Mouse (Mus musculus): Measurements from ENCODE around the gene Prss58. TPM values are rescaled to one million over a fixed set of nuclear protein-coding genes. Genes with fewer than 3 reads are reported as not detected.

Prss58 gene
- total and polyA plus RNA-seq, 2 experiments = not detected

DNA sequence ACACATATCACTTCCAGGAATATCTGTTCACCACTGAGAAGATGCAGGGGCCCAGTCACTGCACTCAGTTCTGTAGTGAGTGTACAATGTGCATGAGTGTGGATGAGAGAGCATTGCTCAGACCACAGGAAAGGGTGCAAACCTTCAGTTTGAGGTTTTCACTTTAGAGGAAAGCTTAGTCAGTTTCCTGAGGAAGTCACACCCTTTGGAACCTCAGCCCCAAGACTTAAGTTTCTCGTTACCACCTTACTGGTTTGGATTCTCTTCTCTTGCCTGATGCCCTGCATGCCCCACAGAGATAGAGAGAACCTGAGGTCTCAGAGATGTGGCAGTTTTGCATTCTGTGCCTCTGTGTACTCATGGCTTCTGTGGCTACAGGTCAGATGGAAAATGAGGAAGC lies 9.2 kb downstream of the Prss58 start:
- H3K4me1 ChIP-seq (ENCODE audit: control insufficient read depth, insufficient read depth, low read length) = peaks cover 6% of the 10 kb centered on the region; the same call in 1 of the 2 replicates
- WGBS = 67% methylated on average over 1 of the region's 1 CpGs
- no peak overlapping the region for H3K27ac ChIP-seq (replicated peaks; ENCODE audit: insufficient read depth, low read depth, low read length)
- no peaks in the 10 kb centered on the region for H3K36me3 ChIP-seq (ENCODE audit: control insufficient read depth, insufficient read depth, low read length)
- H3K9ac ChIP-seq (ENCODE audit: low read depth, low read length) = no peak overlapping the region
- DNase-seq (ENCODE audit: extremely low read depth, low read depth, low spot score) = peak; percentile 14
- no peak for TF ChIP-seq POLR2A (IDR thresholded peaks at IDR 0.05; ENCODE audit: extremely low read depth, insufficient read depth, low read length)
- no peak for TF ChIP-seq CTCF (IDR thresholded peaks at IDR 0.05; ENCODE audit: low read depth, low read length)
- no peaks in the 10 kb centered on the region for H3K27me3 ChIP-seq (ENCODE audit: control insufficient read depth, insufficient read depth, low read length)
- H3K4me3 ChIP-seq (ENCODE audit: insufficient read depth, low read depth, low read length) = no peak overlapping the region
- H3K79me2 ChIP-seq (ENCODE audit: control insufficient read depth, insufficient read depth, low read length) = no peaks in the 10 kb centered on the region

DNA sequence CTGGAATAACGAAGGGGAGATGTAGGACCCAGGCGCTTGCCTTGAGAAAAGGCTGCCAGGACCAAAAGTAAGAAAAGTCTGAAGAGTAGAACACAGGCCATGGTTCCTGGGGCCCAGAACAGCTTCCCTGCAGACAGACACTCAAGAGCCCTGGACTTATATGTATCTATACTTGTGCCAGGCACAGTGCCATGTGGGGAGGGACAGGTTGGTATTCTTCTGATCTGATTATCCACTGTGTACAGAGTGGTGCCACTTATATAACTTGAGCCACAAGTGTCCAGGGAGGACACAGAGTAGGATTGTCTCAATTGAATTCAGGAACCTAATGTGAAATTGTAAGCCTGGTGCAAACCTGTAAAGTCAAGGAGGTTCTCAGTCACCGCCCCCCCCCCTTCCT lies 12.8 kb downstream of the Prss58 start, which contains the start of gene Moxd2:
Gene Moxd2 (minus strand): TSS at position 101 of the 400 bp plus-strand sequence.
- Histone ChIP-seq H3K36me3 (ENCODE audit: control insufficient read depth, insufficient read depth, low read length) (no peaks in the 10 kb centered on the region), H3K27me3 (ENCODE audit: control insufficient read depth, insufficient read depth, low read length) (no peaks in the 10 kb centered on the region), H3K9ac (ENCODE audit: low read depth, low read length) (no peak within 1 kb of the TSS), H3K79me2 (ENCODE audit: control insufficient read depth, insufficient read depth, low read length) (no peaks in the 10 kb centered on the region), H3K4me1 (ENCODE audit: control insufficient read depth, insufficient read depth, low read length) (no peaks in the 10 kb centered on the region), H3K27ac (replicated peaks; ENCODE audit: insufficient read depth, low read depth, low read length) (no peak within 1 kb of the TSS), H3K4me3 (ENCODE audit: insufficient read depth, low read depth, low read length) (no peak within 1 kb of the TSS)
- DNase-seq (ENCODE audit: extremely low read depth, low read depth, low spot score) = no peak
- WGBS = 92% methylated on average over 3 of the region's 3 CpGs
- TF ChIP-seq POLR2A (IDR thresholded peaks at IDR 0.05; ENCODE audit: extremely low read depth, insufficient read depth, low read length) = no peak
- no peak for TF ChIP-seq CTCF (IDR thresholded peaks at IDR 0.05; ENCODE audit: low read depth, low read length)

DNA sequence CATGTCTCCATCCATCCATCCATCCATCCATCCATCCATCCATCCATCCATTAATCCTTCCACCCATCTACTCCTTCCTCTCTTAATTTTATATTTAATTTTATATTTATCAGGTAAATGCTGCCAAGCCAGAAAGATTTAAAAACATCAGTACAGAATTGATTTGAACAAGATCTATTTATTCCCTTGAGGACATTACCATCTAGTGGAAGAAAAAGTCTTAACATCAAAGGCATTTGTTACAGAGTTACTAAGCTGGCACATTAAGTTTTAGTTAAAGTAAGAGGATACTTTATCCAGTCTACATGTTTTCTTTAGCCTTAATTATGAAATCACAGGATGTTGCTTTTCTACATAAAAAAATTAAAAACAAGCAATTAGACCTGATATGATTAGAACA lies 54.9 kb downstream of the Prss58 start:
- Histone ChIP-seq H3K4me1 (ENCODE audit: control insufficient read depth, insufficient read depth, low read length) (no peaks in the 10 kb centered on the region), H3K4me3 (ENCODE audit: insufficient read depth, low read depth, low read length) (no peak overlapping the region), H3K79me2 (ENCODE audit: control insufficient read depth, insufficient read depth, low read length) (no peaks in the 10 kb centered on the region), H3K27me3 (ENCODE audit: control insufficient read depth, insufficient read depth, low read length) (no peaks in the 10 kb centered on the region), H3K9ac (ENCODE audit: low read depth, low read length) (no peak overlapping the region), H3K36me3 (ENCODE audit: control insufficient read depth, insufficient read depth, low read length) (no peaks in the 10 kb centered on the region), H3K27ac (replicated peaks; ENCODE audit: insufficient read depth, low read depth, low read length) (no peak overlapping the region)
- TF ChIP-seq CTCF (IDR thresholded peaks at IDR 0.05; ENCODE audit: low read depth, low read length) (peak; percentile 47), POLR2A (IDR thresholded peaks at IDR 0.05; ENCODE audit: extremely low read depth, insufficient read depth, low read length) (no peak)
- peak; percentile 28 for DNase-seq (ENCODE audit: extremely low read depth, low read depth, low spot score)

Other genes with a start within 250 kb of the Prss58 start
- gene Moxd2, start 12.9 kb downstream of the Prss58 start, total RNA-seq (2014; rRNA removed) = not detected in 2 replicates
- not detected in 2 replicates for gene Moxd2, start 12.9 kb downstream of the Prss58 start, polyA plus RNA-seq (2012; rRNA removed)
- gene 1700074P13Rik, start 40.2 kb upstream of the Prss58 start, total RNA-seq (2014; rRNA removed) = not detected in 2 replicates
- gene 1700074P13Rik, start 40.2 kb upstream of the Prss58 start, polyA plus RNA-seq (2012; rRNA removed) = not detected in 2 replicates
- not detected in 2 replicates for gene Gm4744, start 51.5 kb upstream of the Prss58 start, total RNA-seq (2014; rRNA removed)
- gene Gm4744, start 51.5 kb upstream of the Prss58 start, polyA plus RNA-seq (2012; rRNA removed) = not detected in 2 replicates
- gene 1810009J06Rik, start 64.4 kb upstream of the Prss58 start, total RNA-seq (2014; rRNA removed) = not detected in 2 replicates
- gene 1810009J06Rik, start 64.4 kb upstream of the Prss58 start, polyA plus RNA-seq (2012; rRNA removed) = not detected in 2 replicates
- not detected in 2 replicates for gene Gm2663, start 99.1 kb upstream of the Prss58 start, total RNA-seq (2014; rRNA removed)
- not detected in 2 replicates for gene Gm2663, start 99.1 kb upstream of the Prss58 start, polyA plus RNA-seq (2012; rRNA removed)
- 8.5 and 43.8 TPM in 2 replicates for gene 2210010C04Rik, start 135.1 kb upstream of the Prss58 start, total RNA-seq (2014; rRNA removed)
- 0.22 and 0.25 TPM in 2 replicates for gene 2210010C04Rik, start 135.1 kb upstream of the Prss58 start, polyA plus RNA-seq (2012; rRNA removed)